Mouse (Mus musculus) liver, adult 2 months (tissue): ENCODE measurements around the gene Greb1.

ENCODE experiments used
- CTCF ChIP-seq: fragments of 200-500 bp; IDR thresholded peaks from 2 replicates; pipeline ENCODE4 v1.5.1; 2011; ENCODE audit warnings: low read depth, low read length, control low read depth
- POLR2A ChIP-seq: fragments of 200-500 bp; IDR thresholded peaks from 2 replicates; pipeline ENCODE4 v1.6.1; 2011; ENCODE audit warnings: low read length, control low read depth; ENCODE audit not compliant: insufficient read depth; ENCODE audit errors: extremely low read depth

GRCm38 (mm10) chr12:16836188-16836587, 35.5 kb upstream of the Greb1 start:
- TF ChIP-seq POLR2A (no peak), CTCF (0 out of 2 replicates have a peak, but pooled peaks have one; percentile 9)
